Mouse (Mus musculus): ENCODE measurements at regions not wholly inside any gene's neighbourhood (a gene's known extent, or its start where the extent isn't known, plus 50 kb on each side); places are given as distances from the start of the nearest gene placed in this dataset.
A peak's percentile ranks its signal among the peaks of the same experiment; 100 is the strongest.

DNA sequence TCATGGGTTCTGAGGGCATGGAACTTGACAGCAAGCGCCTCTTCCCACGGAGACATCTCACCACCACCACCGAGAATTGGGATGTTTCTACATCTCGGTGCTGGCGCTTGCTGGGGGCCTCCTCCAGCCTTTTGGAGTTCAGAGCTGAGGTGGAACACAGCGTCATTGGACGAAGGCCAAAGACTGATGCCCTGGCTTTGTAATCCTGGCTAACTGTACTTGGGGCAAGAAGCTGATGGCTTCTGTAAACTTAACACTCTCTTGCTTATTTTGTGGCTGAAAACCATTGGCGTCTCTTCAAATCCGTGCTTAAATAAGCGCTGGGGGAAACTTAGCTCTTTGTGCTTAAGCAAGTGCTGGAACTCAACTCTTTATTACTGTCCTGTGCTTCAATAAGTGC, 57.8 kb upstream of the Smndc1 start:
- Histone ChIP-seq H3K4me1 (ENCODE audit: control insufficient read depth, insufficient read depth, low read length) (peaks cover 15% of the 10 kb centered on the region), H3K36me3 (ENCODE audit: control insufficient read depth, insufficient read depth, low read length, poor library complexity, severe bottlenecking) (no peaks in the 10 kb centered on the region), H3K27ac (ENCODE audit: insufficient read depth, low read length) (peak overlapping the region; percentile 91), H3K9me3 (replicated peaks; ENCODE audit: control insufficient read depth, insufficient read depth, low read length, poor library complexity, severe bottlenecking) (no peaks in the 10 kb centered on the region; the same call in 1 of the 2 replicates), H3K4me3 (ENCODE audit: low read depth, low read length) (no peak overlapping the region), H3K27me3 (ENCODE audit: control insufficient read depth, insufficient read depth, low read length, poor library complexity, severe bottlenecking) (no peaks in the 10 kb centered on the region), H3K9ac (ENCODE audit: low read depth, poor library complexity, severe bottlenecking) (no peak overlapping the region)
- no peak for TF ChIP-seq POLR2A (IDR thresholded peaks at IDR 0.05; ENCODE audit: insufficient read depth, low read length)
- TF ChIP-seq CTCF (IDR thresholded peaks at IDR 0.05; ENCODE audit: low read depth, low read length) = no peak

DNA sequence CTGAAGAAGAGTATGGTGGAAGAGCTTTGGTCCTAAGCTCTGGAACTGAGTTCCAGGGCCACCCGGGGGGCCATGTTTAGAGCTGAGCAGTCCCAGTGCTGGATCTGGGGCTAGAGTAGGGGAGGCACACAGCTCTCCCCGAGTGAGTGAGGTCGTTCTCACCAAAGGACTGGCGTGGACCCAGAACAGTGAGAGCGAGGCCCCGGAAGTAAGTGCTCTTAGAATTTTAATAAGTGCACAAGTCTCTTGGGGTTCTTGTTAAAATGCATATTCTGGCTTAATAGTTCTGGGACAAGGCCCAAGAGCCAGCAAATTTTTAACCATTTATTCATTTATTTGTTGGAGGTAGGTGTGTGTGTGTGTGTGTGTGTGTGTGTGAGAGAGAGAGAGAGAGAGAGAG, 57.4 kb upstream of the Smndc1 start:
- Histone ChIP-seq H3K4me3 (ENCODE audit: low read depth, low read length) (no peak overlapping the region), H3K36me3 (ENCODE audit: control insufficient read depth, insufficient read depth, low read length, poor library complexity, severe bottlenecking) (no peaks in the 10 kb centered on the region), H3K9me3 (replicated peaks; ENCODE audit: control insufficient read depth, insufficient read depth, low read length, poor library complexity, severe bottlenecking) (no peaks in the 10 kb centered on the region; the same call in 1 of the 2 replicates), H3K27me3 (ENCODE audit: control insufficient read depth, insufficient read depth, low read length, poor library complexity, severe bottlenecking) (no peaks in the 10 kb centered on the region), H3K9ac (ENCODE audit: low read depth, poor library complexity, severe bottlenecking) (no peak overlapping the region), H3K4me1 (ENCODE audit: control insufficient read depth, insufficient read depth, low read length) (peaks cover 16% of the 10 kb centered on the region), H3K27ac (ENCODE audit: insufficient read depth, low read length) (peak overlapping the region; percentile 91)
- TF ChIP-seq POLR2A (IDR thresholded peaks at IDR 0.05; ENCODE audit: insufficient read depth, low read length) = no peak
- TF ChIP-seq CTCF (IDR thresholded peaks at IDR 0.05; ENCODE audit: low read depth, low read length) = no peak
- no peak for TF ChIP-seq EP300 (IDR thresholded peaks at IDR 0.05; ENCODE audit: insufficient read depth, low read depth, low read length)

DNA sequence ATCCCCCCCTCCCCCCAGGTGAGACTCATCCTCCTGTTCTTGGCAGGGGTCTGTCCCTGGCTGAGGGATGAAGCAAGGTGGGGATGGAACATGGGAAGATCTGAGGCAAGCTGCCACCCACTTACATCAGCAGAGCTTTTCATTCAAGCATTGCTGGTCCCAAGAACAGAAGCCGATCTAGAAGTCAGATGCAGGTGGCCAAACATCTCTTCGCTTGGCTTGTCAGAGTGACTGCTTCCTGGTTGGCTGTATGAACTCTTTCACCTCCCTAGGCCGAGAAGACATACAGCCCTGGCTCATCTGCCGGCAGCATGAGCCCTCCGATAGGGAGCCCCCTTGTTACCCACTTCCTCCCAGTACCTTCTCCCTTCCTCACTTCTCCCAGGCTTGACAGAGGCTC, 55.8 kb upstream of the Smndc1 start:
- no peak overlapping the region for H3K4me3 ChIP-seq (ENCODE audit: low read depth, low read length)
- peaks cover 21% of the 10 kb centered on the region for H3K4me1 ChIP-seq (ENCODE audit: control insufficient read depth, insufficient read depth, low read length)
- H3K27ac ChIP-seq (ENCODE audit: insufficient read depth, low read length) = no peak overlapping the region

DNA sequence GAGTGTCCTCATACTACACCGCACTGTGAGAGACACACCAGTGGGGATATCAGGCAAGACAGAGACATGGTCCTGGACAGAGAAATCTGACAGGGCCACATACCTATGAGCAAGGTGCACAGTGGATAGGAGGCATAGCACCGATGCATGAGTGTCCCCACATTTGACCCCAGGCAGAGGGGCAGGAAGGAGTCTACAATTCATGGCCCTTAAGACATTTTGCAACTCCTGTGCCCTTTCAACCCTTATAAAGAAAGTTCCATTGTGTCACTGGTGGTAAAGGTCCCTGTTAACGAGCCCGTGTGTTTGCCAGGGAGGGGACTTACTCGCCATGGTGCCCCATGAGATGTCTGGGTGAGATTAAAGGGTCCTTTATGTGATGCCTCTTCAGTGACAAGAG, 54.3 kb upstream of the Smndc1 start:
- H3K9ac ChIP-seq (ENCODE audit: low read depth, poor library complexity, severe bottlenecking) = no peak overlapping the region
- H3K27me3 ChIP-seq (ENCODE audit: control insufficient read depth, insufficient read depth, low read length, poor library complexity, severe bottlenecking) = no peaks in the 10 kb centered on the region
- no peak overlapping the region for H3K27ac ChIP-seq (ENCODE audit: insufficient read depth, low read length)
- no peak for TF ChIP-seq POLR2A (IDR thresholded peaks at IDR 0.05; ENCODE audit: insufficient read depth, low read length)
- TF ChIP-seq CTCF (IDR thresholded peaks at IDR 0.05; ENCODE audit: low read depth, low read length) = no peak
- no peak for TF ChIP-seq EP300 (IDR thresholded peaks at IDR 0.05; ENCODE audit: insufficient read depth, low read depth, low read length)
- no peaks in the 10 kb centered on the region for H3K9me3 ChIP-seq (replicated peaks; ENCODE audit: control insufficient read depth, insufficient read depth, low read length, poor library complexity, severe bottlenecking)
- no peak overlapping the region for H3K4me3 ChIP-seq (ENCODE audit: low read depth, low read length)
- H3K36me3 ChIP-seq (ENCODE audit: control insufficient read depth, insufficient read depth, low read length, poor library complexity, severe bottlenecking) = no peaks in the 10 kb centered on the region
- peaks cover 25% of the 10 kb centered on the region for H3K4me1 ChIP-seq (ENCODE audit: control insufficient read depth, insufficient read depth, low read length)

More for the DNA sequence above, 55.8 kb upstream of the Smndc1 start:
- Histone ChIP-seq H3K27me3 (ENCODE audit: control insufficient read depth, insufficient read depth, low read length, poor library complexity, severe bottlenecking) (no peaks in the 10 kb centered on the region), H3K9me3 (replicated peaks; ENCODE audit: control insufficient read depth, insufficient read depth, low read length, poor library complexity, severe bottlenecking) (no peaks in the 10 kb centered on the region), H3K36me3 (ENCODE audit: control insufficient read depth, insufficient read depth, low read length, poor library complexity, severe bottlenecking) (no peaks in the 10 kb centered on the region), H3K9ac (ENCODE audit: low read depth, poor library complexity, severe bottlenecking) (no peak overlapping the region)
- TF ChIP-seq EP300 (IDR thresholded peaks at IDR 0.05; ENCODE audit: insufficient read depth, low read depth, low read length) = peak; percentile 76
- TF ChIP-seq CTCF (IDR thresholded peaks at IDR 0.05; ENCODE audit: low read depth, low read length) = no peak

DNA sequence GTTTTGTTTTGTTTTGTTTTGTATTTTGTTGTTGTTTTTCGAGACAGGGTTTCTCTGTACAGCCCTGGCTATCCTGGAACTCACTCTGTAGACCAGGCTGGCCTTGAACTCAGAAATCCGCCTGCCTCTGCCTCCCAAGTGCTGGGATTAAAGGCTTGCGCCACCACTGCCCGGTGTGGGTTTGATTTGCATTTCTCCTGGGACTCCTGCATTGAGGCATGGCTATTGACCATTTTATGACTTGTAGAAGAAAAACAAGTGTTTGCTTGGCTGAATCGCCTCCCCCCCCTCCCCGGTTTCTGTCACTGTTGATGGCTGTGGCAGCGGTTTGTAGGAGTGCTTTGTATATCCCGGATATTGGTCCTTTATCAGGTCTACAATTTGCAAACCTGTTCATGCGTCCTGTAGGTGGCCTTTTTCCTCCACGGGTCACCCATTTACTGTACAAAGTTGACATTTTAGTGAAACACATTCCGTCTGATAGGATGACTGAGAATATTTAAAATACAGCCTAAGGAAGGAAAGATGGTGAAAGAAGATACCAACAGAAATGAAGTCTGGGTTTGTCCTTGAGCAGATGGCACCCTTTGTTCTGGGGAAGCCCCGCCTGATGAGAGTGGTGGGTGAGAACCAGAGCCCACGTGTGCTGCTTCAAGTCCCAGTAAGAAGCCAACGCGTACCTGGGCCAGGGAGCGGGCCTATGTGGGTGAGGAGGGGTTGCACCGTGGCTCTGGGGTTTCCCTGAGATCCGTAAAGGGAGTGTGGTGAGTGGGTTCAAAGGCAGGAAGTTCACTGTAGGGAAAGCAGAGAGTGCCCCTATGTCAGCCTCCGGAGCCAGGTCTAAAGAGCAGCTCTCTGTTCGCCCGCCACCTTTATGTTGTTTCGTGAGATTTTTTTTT, 52.6 kb upstream of the Smndc1 start:
- Histone ChIP-seq H3K27me3 (ENCODE audit: control insufficient read depth, insufficient read depth, low read length, poor library complexity, severe bottlenecking) (no peaks in the 10 kb centered on the region), H3K4me1 (ENCODE audit: control insufficient read depth, insufficient read depth, low read length) (peaks cover 23% of the 10 kb centered on the region), H3K9me3 (replicated peaks; ENCODE audit: control insufficient read depth, insufficient read depth, low read length, poor library complexity, severe bottlenecking) (no peaks in the 10 kb centered on the region), H3K36me3 (ENCODE audit: control insufficient read depth, insufficient read depth, low read length, poor library complexity, severe bottlenecking) (no peaks in the 10 kb centered on the region), H3K4me3 (ENCODE audit: low read depth, low read length) (no peak overlapping the region), H3K27ac (ENCODE audit: insufficient read depth, low read length) (no peak overlapping the region), H3K9ac (ENCODE audit: low read depth, poor library complexity, severe bottlenecking) (0 out of 2 replicates have a peak overlapping the region, but pooled peaks have one; percentile 9)
- no peak for TF ChIP-seq POLR2A (IDR thresholded peaks at IDR 0.05; ENCODE audit: insufficient read depth, low read length)
- no peak for TF ChIP-seq CTCF (IDR thresholded peaks at IDR 0.05; ENCODE audit: low read depth, low read length)
- TF ChIP-seq EP300 (IDR thresholded peaks at IDR 0.05; ENCODE audit: insufficient read depth, low read depth, low read length) = no peak

DNA sequence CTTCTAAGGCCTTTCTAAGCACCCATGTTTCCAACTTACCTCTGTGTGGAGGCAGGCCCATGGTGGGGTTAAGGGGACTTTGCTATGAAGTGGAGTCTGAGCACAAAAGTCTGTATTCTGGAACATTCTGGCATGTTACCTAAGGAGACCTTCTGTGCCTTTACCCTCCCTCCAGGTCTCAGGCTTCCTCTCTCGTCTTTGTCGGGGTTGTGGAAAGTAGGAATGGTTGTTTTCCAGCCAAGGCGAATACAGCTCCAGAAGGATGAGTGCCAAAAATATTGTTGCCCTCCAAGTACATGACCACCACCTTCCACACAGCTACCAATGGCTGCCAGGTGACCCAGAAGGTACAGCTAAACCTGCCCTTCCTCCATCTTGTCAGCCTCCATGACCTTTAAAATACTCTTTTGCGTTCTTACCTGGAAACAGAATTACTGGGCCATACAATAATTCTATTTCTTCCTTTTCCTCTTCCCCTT, 51.8 kb upstream of the Smndc1 start:
- no peak overlapping the region for H3K4me3 ChIP-seq (ENCODE audit: low read depth, low read length)
- H3K36me3 ChIP-seq (ENCODE audit: control insufficient read depth, insufficient read depth, low read length, poor library complexity, severe bottlenecking) = no peaks in the 10 kb centered on the region
- no peak overlapping the region for H3K27ac ChIP-seq (ENCODE audit: insufficient read depth, low read length)
- H3K27me3 ChIP-seq (ENCODE audit: control insufficient read depth, insufficient read depth, low read length, poor library complexity, severe bottlenecking) = no peaks in the 10 kb centered on the region
- TF ChIP-seq EP300 (IDR thresholded peaks at IDR 0.05; ENCODE audit: insufficient read depth, low read depth, low read length) (no peak), POLR2A (IDR thresholded peaks at IDR 0.05; ENCODE audit: insufficient read depth, low read length) (no peak), CTCF (IDR thresholded peaks at IDR 0.05; ENCODE audit: low read depth, low read length) (no peak)
- H3K9me3 ChIP-seq (replicated peaks; ENCODE audit: control insufficient read depth, insufficient read depth, low read length, poor library complexity, severe bottlenecking) = no peaks in the 10 kb centered on the region
- no peak overlapping the region for H3K9ac ChIP-seq (ENCODE audit: low read depth, poor library complexity, severe bottlenecking)
- peaks cover 29% of the 10 kb centered on the region for H3K4me1 ChIP-seq (ENCODE audit: control insufficient read depth, insufficient read depth, low read length)
